Mouse (Mus musculus) ovary, postnatal 36 days (tissue): ENCODE measurements around the gene Cacnb1.

Experiments
- DNase-seq: peaks from one replicate; pipeline ENCODE4 v3.0.0; 2022; ENCODE audit warnings: low spot score, mixed read lengths

Cacnb1 gene

DNA sequence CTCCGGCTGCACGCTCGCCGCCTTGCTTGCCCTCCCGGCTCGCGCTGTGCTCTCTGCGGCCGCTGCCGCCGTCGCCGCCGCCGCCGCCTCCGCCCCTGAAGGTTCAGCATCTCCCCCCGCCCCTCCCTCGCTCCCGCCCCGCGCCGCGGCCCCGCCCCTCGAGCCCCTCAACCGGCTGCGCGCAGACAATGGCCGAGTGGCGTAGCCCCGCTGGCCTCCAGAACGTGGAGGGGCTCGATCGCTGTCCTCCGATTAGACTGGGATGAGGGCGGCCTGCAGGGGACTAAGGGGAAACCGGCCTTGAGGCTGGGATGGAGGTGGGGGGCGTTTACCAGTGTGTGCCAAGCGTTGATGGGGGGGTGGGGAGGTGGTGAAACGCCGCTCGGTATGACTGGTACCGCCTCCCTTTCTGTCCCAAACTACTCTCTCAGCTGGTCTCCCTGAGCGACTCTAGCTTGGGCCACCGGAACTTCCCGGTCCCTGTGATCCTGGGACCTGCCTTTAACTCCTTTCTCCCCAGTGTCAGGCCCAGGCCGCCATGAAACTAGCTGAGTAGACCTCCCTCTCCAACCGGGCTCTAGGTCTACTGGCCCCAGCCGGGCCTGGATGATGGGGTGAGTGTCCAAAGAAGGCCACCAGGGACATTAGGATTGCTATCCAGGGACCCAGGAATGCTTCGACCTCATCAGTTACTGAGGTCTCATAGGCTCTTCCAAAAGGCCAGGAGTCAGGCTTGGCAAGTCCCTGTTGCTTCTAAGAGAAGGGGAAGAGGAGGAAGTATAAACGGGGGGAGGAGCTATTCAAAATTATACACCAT is at the start of gene Cacnb1:
TSS of gene Cacnb1 (minus strand) at position 480 of the 817 bp plus-strand sequence.
- peak; percentile 78 for DNase-seq

- DNase-seq: no peak
Observed at GRCm38 (mm10) chr11:98067255-98067654, 44.4 kb upstream of the Cacnb1 start.

- DNase-seq: no peak
Observed at GRCm38 (mm10) chr11:98066201-98066600, 43.4 kb upstream of the Cacnb1 start.

GRCm38 (mm10) chr11:98061904-98062562 is 39.2 kb upstream of the Cacnb1 start:
- DNase-seq: peak; percentile 61

DNA sequence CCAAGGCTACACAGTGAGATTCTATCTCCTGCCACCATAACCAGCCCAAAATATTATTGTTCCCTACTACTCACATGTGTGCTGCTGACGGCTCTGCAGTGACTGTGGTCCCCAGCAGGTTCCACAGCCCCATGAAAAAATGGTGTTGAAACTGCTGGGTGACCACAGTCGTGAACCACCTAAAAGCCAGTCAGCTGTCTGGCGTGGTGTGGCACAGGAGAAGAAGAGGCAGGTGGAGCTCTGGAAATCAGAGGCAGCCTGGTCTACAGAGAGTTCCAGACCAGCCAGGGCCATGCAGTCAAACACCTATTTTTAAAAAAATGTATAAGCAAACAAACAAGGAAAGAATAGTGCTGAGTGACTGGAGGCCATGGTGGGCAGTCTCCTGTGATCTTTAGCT is 38.6 kb upstream of the Cacnb1 start:
- DNase-seq: no peak

- no peak for DNase-seq
Observed at GRCm38 (mm10) chr11:98060104-98060692, 37.4 kb upstream of the Cacnb1 start.

GRCm38 (mm10) chr11:98059662-98060061 is 36.8 kb upstream of the Cacnb1 start:
- no peak for DNase-seq

GRCm38 (mm10) chr11:98057998-98058397 is 35.2 kb upstream of the Cacnb1 start:
- no peak for DNase-seq

GRCm38 (mm10) chr11:98057466-98057865 is 34.6 kb upstream of the Cacnb1 start:
- no peak for DNase-seq

- peak; percentile 78 for DNase-seq
Observed at GRCm38 (mm10) chr11:98052989-98053834, 30.4 kb upstream of the Cacnb1 start, which contains the start of gene Stac2. Stac2 (minus strand) TSS chr11:98053462.

- no peak for DNase-seq
Observed at GRCm38 (mm10) chr11:98052129-98052988, 29.5 kb upstream of the Cacnb1 start.

DNA sequence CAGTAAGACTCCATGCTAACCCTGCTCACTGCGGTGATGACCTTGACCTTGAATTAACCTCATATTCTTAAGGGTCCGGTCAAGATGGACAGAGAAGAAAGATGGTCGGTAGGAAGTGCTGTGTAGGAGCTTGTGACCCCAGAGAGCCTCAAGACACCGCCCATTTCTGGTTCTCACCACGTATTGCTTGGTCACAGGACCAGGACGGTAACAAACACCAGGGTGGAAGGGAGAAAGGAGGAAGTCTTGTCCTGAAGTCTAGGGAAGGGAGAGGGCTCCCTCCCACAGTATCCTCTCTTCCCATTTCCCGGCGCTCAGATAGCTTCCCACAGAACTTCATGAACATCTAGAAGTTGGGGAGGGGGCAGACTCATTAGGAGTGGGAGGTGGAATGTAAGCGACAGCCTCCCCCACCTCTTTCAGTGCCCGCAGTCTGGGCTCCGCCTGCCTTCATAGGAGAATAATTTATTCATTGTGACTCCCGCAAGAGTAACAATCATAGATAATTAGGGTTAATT is 28.8 kb upstream of the Cacnb1 start:
- no peak for DNase-seq

GRCm38 (mm10) chr11:98050940-98051339 is 28.1 kb upstream of the Cacnb1 start:
- DNase-seq: no peak

DNA sequence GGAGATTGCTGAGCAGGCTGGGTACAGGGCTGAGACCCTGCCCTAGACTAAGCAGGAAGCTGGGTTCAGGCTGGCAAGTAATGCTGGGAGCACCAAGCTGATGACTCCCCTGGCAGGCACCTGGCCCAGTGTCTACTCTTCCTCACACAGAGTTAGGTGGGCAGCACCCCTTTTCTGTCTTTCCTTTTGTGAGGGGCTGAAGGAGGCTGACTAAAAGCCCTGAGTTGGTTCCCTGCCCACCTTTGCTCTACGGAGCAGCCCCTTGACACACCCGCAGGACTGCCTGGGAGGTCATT is 27.6 kb upstream of the Cacnb1 start:
- no peak for DNase-seq

DNA sequence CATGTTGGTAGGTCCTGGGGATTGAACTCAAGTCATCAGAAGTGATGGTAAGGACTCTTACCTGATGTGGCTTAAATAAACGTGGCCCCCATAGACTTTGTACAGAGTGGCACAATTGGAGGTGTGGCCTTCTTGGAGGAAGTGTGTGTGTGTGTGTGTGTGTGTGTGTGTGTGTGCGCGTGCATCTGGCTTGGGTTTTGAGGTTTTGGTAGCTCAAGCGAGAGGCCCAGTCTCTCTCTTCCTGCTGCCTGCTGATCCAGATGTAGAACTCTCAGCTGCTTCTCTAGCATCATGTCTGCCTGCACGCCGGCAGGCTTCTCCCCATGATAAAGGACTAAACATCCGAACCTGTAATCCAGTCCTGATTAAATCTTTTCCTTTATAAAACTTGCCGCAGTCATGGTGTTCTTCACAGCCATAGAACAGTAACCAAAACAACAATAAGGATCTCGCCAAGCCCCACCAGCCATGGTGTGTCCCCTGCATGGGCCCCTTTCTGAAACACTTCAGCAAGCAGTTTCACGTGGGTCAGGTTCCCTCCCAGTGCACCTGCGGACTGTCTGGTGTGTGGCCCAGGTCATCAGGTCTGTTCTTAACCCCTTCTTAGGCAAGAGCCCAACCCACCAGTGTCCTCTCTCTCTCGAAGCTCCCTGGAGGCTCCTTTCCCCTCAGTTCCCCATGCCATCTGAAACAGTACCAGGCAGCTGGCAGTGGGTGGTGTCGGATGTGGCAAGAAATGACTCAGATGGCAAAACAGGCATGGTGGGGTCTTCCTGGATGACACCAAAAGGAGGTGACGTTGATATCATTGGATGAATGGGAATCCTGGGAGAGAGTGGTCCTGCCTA is 27.1 kb upstream of the Cacnb1 start:
- no peak for DNase-seq

DNA sequence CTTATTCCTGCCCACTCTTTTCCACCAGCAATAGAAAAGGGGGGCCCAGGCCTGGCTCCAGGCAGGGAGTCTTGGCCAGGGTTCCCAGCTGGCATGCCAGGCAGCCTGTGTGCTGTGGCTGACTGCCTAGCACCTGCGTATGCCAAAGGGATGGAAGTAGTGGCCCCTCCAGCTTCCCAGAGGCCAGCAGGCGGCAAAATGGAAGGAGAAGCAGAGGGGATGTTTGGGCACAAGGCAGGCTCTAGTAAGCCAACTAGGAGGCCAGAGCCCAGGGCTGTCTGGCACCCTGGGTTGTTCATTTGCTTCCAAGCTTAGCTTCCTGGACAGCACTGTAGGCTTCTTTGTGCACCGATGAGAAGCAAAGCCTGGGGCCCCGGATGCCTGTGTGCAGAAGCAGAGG is 24.9 kb upstream of the Cacnb1 start:
- DNase-seq: no peak

- peak; percentile 70 for DNase-seq
Observed at GRCm38 (mm10) chr11:98046466-98046865, 23.6 kb upstream of the Cacnb1 start.

DNA sequence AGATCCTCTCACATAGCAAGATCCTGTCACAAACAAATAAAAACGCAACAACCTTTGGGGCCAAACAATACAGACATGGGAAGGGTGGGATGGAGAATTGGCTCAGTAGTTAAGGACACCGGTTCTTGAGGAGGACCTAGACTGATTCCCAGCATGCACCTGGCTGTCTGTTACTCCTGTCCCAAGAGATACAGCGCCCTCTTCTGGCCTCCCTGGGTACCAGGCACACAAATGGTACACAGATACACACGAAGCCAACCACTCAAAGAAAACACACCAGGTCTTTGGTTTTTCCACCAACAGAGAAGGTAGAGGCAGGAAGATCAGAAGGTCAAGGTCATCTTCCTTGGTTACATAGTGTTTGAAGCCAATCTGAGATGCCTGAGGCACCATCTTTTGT is 22.8 kb upstream of the Cacnb1 start:
- DNase-seq: no peak

DNA sequence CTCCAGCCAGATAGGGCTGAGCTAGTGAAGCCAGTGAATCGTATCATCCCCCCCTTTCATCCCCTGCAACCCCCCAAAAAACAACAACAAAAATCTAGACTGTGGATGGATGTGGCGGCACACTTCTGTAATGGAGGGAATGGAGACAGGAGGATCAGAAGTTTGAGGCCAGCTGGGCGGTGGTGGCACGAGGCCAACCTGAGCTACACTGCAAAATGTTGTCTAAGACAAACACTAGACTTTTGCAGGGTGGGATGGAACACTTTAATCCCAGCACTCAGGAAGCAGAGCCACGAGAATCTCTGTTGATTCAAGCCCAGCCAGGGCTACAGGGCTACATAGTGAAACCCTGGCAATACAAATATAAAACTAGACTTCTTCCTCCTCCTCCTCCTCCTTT is 21.2 kb upstream of the Cacnb1 start:
- DNase-seq: no peak

DNA sequence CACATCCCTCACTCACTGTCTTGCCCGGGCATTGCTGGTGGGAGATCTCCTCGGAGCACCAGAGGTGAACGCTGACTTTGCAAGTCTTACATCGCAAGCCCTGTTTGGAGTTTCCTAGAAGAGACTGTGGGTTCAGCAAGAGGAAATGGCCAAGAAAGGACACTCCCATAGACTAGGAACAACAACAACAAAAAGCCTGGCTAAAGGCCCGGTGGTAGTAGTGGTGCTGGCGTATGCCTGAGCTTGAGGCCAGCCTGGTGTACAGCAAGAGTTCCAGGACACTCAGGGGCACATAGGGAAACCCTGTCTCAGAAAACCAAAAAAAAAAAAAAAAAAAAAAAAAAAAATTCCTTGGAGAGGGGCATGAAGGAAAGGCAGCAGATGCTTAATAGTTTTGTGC is 19.9 kb upstream of the Cacnb1 start:
- DNase-seq: no peak
